Mouse (Mus musculus): Measurements from ENCODE around the gene Acpp. TPM values are rescaled to one million over a fixed set of nuclear protein-coding genes. Genes with fewer than 3 reads are reported as not detected.

The Acpp gene
- total and polyA plus RNA-seq, 3 experiments, result 0.27 to 0.97 (median 0.30) TPM

GRCm38 (mm10) chr9:104361073-104361891, 23.7 kb upstream of the Acpp start:
- H3K4me3 ChIP-seq (replicated peaks in 1 of 3; ENCODE audit: low read depth in 2 of 3, low read length in 2 of 3, poor library complexity in 1 of 3), result no peak overlapping the region
- no peaks in the 10 kb centered on the region for H3K79me2 ChIP-seq (replicated peaks; ENCODE audit: control insufficient read depth, extremely low read depth, insufficient read depth, poor library complexity, severe bottlenecking)
- peaks cover 7% of the 10 kb centered on the region for H3K9me3 ChIP-seq (replicated peaks; ENCODE audit: low read length)
- TF ChIP-seq MAFK (IDR thresholded peaks at IDR 0.05; ENCODE audit: insufficient replicate concordance, low read length), result no peak
- TF ChIP-seq USF2 (conservative IDR thresholded peaks at IDR 0.05; ENCODE audit: low read depth, low read length), result no peak
- no peak for TF ChIP-seq CTCF (conservative IDR thresholded peaks at IDR 0.05 in 1 of 2, IDR thresholded peaks at IDR 0.05 in 1 of 2; ENCODE audit: low read depth in 2 of 2, low read length in 2 of 2)
- TF ChIP-seq JUN (IDR thresholded peaks at IDR 0.05; ENCODE audit: insufficient read depth, low read depth, low read length), result no peak
- TF ChIP-seq GABPA (IDR thresholded peaks at IDR 0.05; ENCODE audit: insufficient replicate concordance, low read depth, low read length), result no peak
- no peak for TF ChIP-seq MYC (IDR thresholded peaks at IDR 0.05; ENCODE audit: low read depth, low read length)
- no peak for TF ChIP-seq MAX (IDR thresholded peaks at IDR 0.05; ENCODE audit: low read length)
- no peak for TF ChIP-seq E2F4 (IDR thresholded peaks at IDR 0.05; ENCODE audit: insufficient replicate concordance, low read depth, low read length)
- TF ChIP-seq UBTF (IDR thresholded peaks at IDR 0.05; ENCODE audit: low read depth, low read length), result no peak
- no peak for TF ChIP-seq MXI1 (IDR thresholded peaks at IDR 0.05; ENCODE audit: low read depth, low read length)
- TF ChIP-seq HCFC1 (IDR thresholded peaks at IDR 0.05; ENCODE audit: low read depth, low read length), result no peak
- no peak for TF ChIP-seq MEF2A (IDR thresholded peaks at IDR 0.05; ENCODE audit: borderline replicate concordance, low read depth, low read length)
- no peak for TF ChIP-seq ZKSCAN1 (IDR thresholded peaks at IDR 0.05; ENCODE audit: borderline replicate concordance, low read depth, low read length)
- TF ChIP-seq NRF1 (IDR thresholded peaks at IDR 0.05; ENCODE audit: low read depth, low read length), result no peak
- TF ChIP-seq BHLHE40 (IDR thresholded peaks at IDR 0.05; ENCODE audit: low read depth, low read length), result no peak
- TF ChIP-seq PAX5 (IDR thresholded peaks at IDR 0.05; ENCODE audit: low read length), result no peak
- TF ChIP-seq TBP (conservative IDR thresholded peaks at IDR 0.05; ENCODE audit: low read depth, low read length), result no peak
- TF ChIP-seq TCF12 (IDR thresholded peaks at IDR 0.05; ENCODE audit: low read depth, low read length), result no peak
- no peak for TF ChIP-seq CHD2 (IDR thresholded peaks at IDR 0.05; ENCODE audit: low read length)
- H3K27me3 ChIP-seq (replicated peaks), result no peaks in the 10 kb centered on the region
- DNase-seq (ENCODE audit: extremely low read depth), result no peak
- in situ Hi-C loops (cut with MboI; ENCODE audit: low pct_ligation_motif_present, low pct_unique_long_range_greater_than_20kb, low sequenced_read_pairs), result no loop called here
- dilution Hi-C loops (cut with MboI; ENCODE audit: extremely low pct_ligation_motif_present, extremely low pct_unique_long_range_greater_than_20kb, low sequenced_read_pairs), result no loop called here
- no peak overlapping the region for H3K9ac ChIP-seq (ENCODE audit: insufficient read depth, low read depth)
- no peaks in the 10 kb centered on the region for H3K36me3 ChIP-seq (replicated peaks in 1 of 2; ENCODE audit: control insufficient read depth in 1 of 2, insufficient read depth in 1 of 2, low read length in 1 of 2)
- H3K27ac ChIP-seq (ENCODE audit: insufficient read depth, low read depth), result no peak overlapping the region
- no peak overlapping the region for H3K4me2 ChIP-seq (ENCODE audit: insufficient read depth, low read depth, poor library complexity, severe bottlenecking)
- no peaks in the 10 kb centered on the region for H3K4me1 ChIP-seq (ENCODE audit: control insufficient read depth in 1 of 2, insufficient read depth in 2 of 2)

GRCm38 (mm10) chr9:104360389-104360788, 22.8 kb upstream of the Acpp start:
- Histone ChIP-seq H3K27ac (ENCODE audit: insufficient read depth, low read depth) (no peak overlapping the region), H3K79me2 (replicated peaks; ENCODE audit: control insufficient read depth, extremely low read depth, insufficient read depth, poor library complexity, severe bottlenecking) (no peaks in the 10 kb centered on the region), H3K4me3 (replicated peaks in 1 of 3; ENCODE audit: low read depth in 2 of 3, low read length in 2 of 3, poor library complexity in 1 of 3) (no peak overlapping the region), H3K27me3 (replicated peaks) (no peaks in the 10 kb centered on the region), H3K9me3 (replicated peaks; ENCODE audit: low read length) (peaks cover 7% of the 10 kb centered on the region), H3K4me2 (ENCODE audit: insufficient read depth, low read depth, poor library complexity, severe bottlenecking) (no peak overlapping the region), H3K36me3 (replicated peaks in 1 of 2; ENCODE audit: control insufficient read depth in 1 of 2, insufficient read depth in 1 of 2, low read length in 1 of 2) (no peaks in the 10 kb centered on the region), H3K4me1 (ENCODE audit: control insufficient read depth in 1 of 2, insufficient read depth in 2 of 2) (no peaks in the 10 kb centered on the region), H3K9ac (ENCODE audit: insufficient read depth, low read depth) (no peak overlapping the region)
- no peak for TF ChIP-seq MXI1 (IDR thresholded peaks at IDR 0.05; ENCODE audit: low read depth, low read length)
- TF ChIP-seq TCF12 (IDR thresholded peaks at IDR 0.05; ENCODE audit: low read depth, low read length), result no peak
- no peak for TF ChIP-seq CHD1 (IDR thresholded peaks at IDR 0.05; ENCODE audit: low read depth, low read length)
- TF ChIP-seq ZC3H11A (IDR thresholded peaks at IDR 0.05; ENCODE audit: low read depth, low read length), result no peak
- in situ Hi-C loops (cut with MboI; ENCODE audit: low pct_ligation_motif_present, low pct_unique_long_range_greater_than_20kb, low sequenced_read_pairs), result no loop called here
- no peak for DNase-seq (ENCODE audit: extremely low read depth)
- dilution Hi-C loops (cut with MboI; ENCODE audit: extremely low pct_ligation_motif_present, extremely low pct_unique_long_range_greater_than_20kb, low sequenced_read_pairs), result no loop called here

All from CH12.LX (cell line).